Mouse (Mus musculus) T-cell, adult 2 months (primary cell): ENCODE data around the gene Serpina9.

Source experiments
- DNase-seq: peaks from one replicate; pipeline ENCODE4 v3.0.0; 2022; ENCODE audit warnings: low spot score

Gene Serpina9

GRCm38 (mm10) chr12:104013620-104014019 lies at the start of gene Serpina9:
Gene Serpina9 (minus strand): TSS chr12:104013755.
- no peak for DNase-seq

GRCm38 (mm10) chr12:104061862-104062261 lies 48.3 kb upstream of the Serpina9 start:
- DNase-seq, result peak; percentile 38

- DNase-seq, result no peak
Measured at GRCm38 (mm10) chr12:104060126-104060525, 46.6 kb upstream of the Serpina9 start.

GRCm38 (mm10) chr12:104057531-104057930 lies 44.0 kb upstream of the Serpina9 start:
- DNase-seq, result no peak

- DNase-seq, result peak; percentile 59
Measured at GRCm38 (mm10) chr12:104057050-104057449, 43.5 kb upstream of the Serpina9 start.

- no peak for DNase-seq
Measured at GRCm38 (mm10) chr12:104055755-104056154, 42.2 kb upstream of the Serpina9 start.

- DNase-seq, result no peak
Measured at GRCm38 (mm10) chr12:104053995-104054394, 40.4 kb upstream of the Serpina9 start.

GRCm38 (mm10) chr12:104045713-104046112 lies 32.2 kb upstream of the Serpina9 start:
- DNase-seq, result no peak

GRCm38 (mm10) chr12:104044343-104044742 lies 30.8 kb upstream of the Serpina9 start, which contains the start of gene Serpina12:
Gene Serpina12 (minus strand): TSS chr12:104044443.
- DNase-seq, result no peak

GRCm38 (mm10) chr12:104042753-104043152 lies 29.2 kb upstream of the Serpina9 start:
- DNase-seq, result no peak

- DNase-seq, result no peak
Measured at GRCm38 (mm10) chr12:104041401-104041800, 27.8 kb upstream of the Serpina9 start.

- DNase-seq, result no peak
Measured at GRCm38 (mm10) chr12:104038181-104038580, 24.6 kb upstream of the Serpina9 start.

- no peak for DNase-seq
Measured at GRCm38 (mm10) chr12:104033752-104034151, 20.2 kb upstream of the Serpina9 start.

GRCm38 (mm10) chr12:104029986-104030385 lies 16.4 kb upstream of the Serpina9 start:
- DNase-seq, result no peak

GRCm38 (mm10) chr12:104015280-104015679 lies 1.7 kb upstream of the Serpina9 start:
- DNase-seq, result no peak

- no peak for DNase-seq
Measured at GRCm38 (mm10) chr12:104004689-104005088, 8.9 kb downstream of the Serpina9 start.

GRCm38 (mm10) chr12:104003238-104003612 lies 10.3 kb downstream of the Serpina9 start:
- no peak for DNase-seq

GRCm38 (mm10) chr12:104002569-104003237 lies 10.9 kb downstream of the Serpina9 start:
- DNase-seq, result no peak

- no peak for DNase-seq
Measured at GRCm38 (mm10) chr12:104000594-104000993, 13.0 kb downstream of the Serpina9 start.

- DNase-seq, result no peak
Measured at GRCm38 (mm10) chr12:103999611-104000010, 13.9 kb downstream of the Serpina9 start.

- no peak for DNase-seq
Measured at GRCm38 (mm10) chr12:103996513-103996912, 17.0 kb downstream of the Serpina9 start.

GRCm38 (mm10) chr12:103995292-103996072 lies 18.1 kb downstream of the Serpina9 start:
- DNase-seq, result peak; percentile 17

GRCm38 (mm10) chr12:103992945-103993344 lies 20.6 kb downstream of the Serpina9 start:
- no peak for DNase-seq
